Mouse (Mus musculus): ENCODE measurements around the gene Relt. TPM values are rescaled to one million over a fixed set of nuclear protein-coding genes. Genes with fewer than 3 reads are reported as not detected.

Relt gene
- total RNA-seq (2023): 37.2 TPM

DNA sequence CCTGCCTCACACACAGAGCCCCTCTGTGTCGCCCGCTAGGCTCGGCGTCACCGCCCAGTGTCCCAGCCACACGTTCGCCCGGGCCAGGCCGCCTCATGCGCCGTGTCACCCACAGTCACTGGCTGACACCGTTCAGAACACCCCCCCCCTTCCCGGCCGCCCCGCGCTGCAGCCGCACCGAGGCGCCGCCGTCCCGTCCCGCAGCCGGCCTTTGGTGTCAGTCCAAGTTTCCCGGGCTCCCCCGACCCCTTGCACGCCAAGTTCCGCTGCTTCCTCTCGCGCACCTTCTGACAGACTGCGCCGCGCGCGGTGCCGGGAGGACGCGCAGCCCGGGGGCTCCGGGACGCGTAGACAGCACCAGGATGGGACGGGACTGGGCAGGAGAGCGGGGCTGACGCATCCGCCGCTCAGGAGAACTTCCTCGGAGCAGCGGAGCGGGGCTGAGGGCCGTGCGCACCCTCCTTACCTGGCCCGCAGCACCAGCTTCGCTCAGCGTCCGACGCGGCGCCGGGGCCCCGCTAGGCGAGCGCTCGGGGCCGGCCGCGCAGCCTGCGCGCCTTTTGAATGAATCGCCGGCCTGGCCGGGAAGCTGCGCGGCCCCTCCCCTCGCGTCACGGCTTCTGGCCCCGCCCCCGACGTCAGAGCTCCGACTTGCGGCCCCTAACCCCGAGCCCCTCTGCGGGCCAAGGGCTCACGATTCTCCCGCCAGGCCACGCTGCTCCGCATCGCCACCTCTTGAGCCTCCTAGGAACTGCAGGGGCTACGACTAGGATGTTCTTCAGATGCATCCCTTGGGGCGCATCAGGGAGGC lies at the start of gene Relt:
Relt (minus strand) TSS at position 619 of the 811 bp plus-strand sequence.

Other genes with a start within 250 kb of the Relt start
- not detected for gene Plekhb1, start 201.0 kb downstream of the Relt start, total RNA-seq (2023)
- gene Fam168a, start 156.8 kb downstream of the Relt start, total RNA-seq (2023): 39.7 TPM
- not detected for gene Arhgef17, start 68.7 kb upstream of the Relt start, total RNA-seq (2023)
- not detected for gene P2ry6, start 111.2 kb upstream of the Relt start, total RNA-seq (2023)
- 0.49 TPM for gene P2ry2, start 149.4 kb upstream of the Relt start, total RNA-seq (2023)
- 123 TPM for gene Fchsd2, start 229.4 kb upstream of the Relt start, total RNA-seq (2023)